Mouse (Mus musculus) ZHBTc4 (cell line): Measurements from ENCODE around the gene Lemd1.

Experiments
- DNase-seq: peaks from one replicate; pipeline ENCODE4 v3.0.0-alpha.2; 2011; ENCODE audit warnings: low read depth, low spot score

The Lemd1 gene

DNA sequence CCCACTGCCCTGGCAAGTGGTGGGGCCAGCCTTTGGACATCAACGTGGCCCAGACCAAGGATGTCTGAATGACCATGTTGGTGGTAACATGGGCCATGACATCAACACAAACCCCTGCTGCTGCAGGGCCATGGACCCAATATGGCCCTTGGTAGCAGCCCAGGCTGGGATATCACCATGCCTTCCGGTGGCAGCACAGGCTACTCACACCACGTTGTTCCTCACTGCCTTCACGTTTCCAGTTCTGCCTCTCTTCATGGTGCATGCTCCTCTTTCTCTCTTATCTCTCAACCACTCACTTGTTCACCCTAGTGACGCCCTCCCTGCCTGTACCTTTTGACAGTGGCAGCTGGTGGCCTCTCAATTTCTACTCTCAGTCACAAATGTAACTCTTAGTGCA, 53.8 kb downstream of the Lemd1 start:
- DNase-seq = no peak

DNA sequence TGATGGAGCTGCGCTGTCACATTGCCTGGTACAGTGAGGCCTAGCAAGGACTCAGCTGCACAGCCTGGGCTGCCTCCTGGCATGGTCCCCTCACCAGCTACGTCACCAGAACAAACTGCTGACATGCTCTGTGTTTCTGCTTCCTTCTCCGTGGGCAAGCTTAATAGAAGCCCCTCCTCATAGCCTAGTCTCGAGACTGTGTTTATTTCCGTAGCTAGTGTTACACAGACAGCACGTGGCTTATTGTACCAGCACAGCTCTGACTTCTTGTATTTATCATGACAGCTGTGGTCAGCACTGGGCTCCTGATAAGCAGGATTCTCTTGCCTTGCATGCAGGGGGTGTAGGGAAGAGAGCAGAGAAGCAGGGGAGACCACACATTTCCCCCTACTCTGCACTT, 54.9 kb downstream of the Lemd1 start:
- DNase-seq = no peak

GRCm38 (mm10) chr1:132246641-132247040, 55.4 kb downstream of the Lemd1 start:
- no peak for DNase-seq

GRCm38 (mm10) chr1:132254467-132254866, 63.2 kb downstream of the Lemd1 start:
- peak; percentile 66 for DNase-seq

- no peak for DNase-seq
Observed at GRCm38 (mm10) chr1:132260331-132260730, 69.1 kb downstream of the Lemd1 start.

DNA sequence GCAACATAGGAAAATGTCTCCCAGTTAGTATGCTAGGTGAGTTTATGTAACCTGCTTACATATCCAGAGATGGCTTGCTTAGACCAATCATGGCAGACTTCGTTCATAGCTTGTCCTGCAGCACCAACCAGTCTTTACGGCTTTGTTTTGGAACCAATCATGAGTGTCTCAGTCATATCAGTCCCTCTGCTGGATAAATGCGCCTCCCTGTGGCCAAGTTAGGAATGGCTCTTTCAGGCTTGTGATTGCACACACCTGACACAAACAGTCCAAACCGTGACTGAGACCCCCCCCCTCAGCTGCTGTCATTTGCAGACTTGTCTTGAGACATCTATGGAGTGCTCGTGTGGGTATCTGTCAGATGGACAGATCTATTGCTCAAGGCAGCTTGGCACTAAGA, 69.8 kb downstream of the Lemd1 start:
- peak; percentile 92 for DNase-seq

GRCm38 (mm10) chr1:132263618-132264017, 72.4 kb downstream of the Lemd1 start:
- peak; percentile 49 for DNase-seq

GRCm38 (mm10) chr1:132264577-132264976, 73.3 kb downstream of the Lemd1 start:
- peak; percentile 83 for DNase-seq

DNA sequence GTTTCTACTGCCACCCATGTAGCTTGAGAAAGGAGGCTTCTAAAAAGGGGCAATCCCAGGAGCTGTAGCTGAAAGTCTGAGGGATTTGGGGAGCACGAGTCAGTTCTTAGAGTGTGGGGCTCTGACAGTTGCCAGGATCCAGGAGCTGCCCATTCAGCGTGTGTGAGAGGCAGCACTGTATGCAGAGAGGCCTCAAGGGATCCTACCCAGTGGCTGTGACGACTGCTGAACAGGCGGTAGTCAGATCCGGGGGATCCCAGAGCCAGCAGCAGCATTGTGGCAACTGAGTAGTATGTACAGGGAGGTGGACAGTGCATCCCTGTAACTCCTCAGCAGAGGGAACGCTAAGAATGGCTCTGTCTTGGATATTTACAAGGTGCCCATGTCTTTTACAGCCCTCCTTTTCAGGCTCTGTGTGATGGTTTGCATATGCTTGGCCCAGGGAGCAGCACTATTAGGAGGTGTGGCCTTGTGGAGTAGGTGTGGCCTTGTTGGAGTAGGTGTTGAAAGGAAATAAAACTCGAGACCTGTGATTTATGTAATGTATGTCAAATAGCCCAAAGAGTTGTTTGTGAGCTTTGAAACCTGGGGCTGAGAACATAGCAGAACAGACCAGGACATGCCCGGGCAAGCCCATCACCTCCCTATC, 74.1 kb downstream of the Lemd1 start:
- peak; percentile 88 for DNase-seq

- peak; percentile 55 for DNase-seq
Observed at GRCm38 (mm10) chr1:132265936-132266335, 74.7 kb downstream of the Lemd1 start.

GRCm38 (mm10) chr1:132266791-132267557, 75.7 kb downstream of the Lemd1 start:
- peak; percentile 63 for DNase-seq

DNA sequence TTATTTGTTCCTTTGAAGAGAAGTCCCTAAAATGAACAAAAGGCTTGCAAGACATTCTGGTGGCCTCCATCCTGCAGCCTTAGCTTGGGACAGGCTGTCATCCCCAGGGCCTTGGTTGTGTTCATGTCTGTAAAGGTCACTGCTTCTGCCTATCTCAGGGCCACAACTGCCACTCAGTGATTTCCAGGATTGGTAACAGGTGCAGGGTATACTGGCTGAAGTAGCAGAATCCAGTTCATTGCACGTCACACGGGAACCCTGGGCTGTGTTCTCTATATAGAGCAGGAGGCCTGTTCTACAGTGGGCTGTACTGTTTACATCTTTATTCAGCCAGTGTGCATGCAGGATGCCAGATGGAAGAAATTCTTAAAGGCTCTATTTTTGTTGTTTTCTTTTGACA, 76.7 kb downstream of the Lemd1 start:
- no peak for DNase-seq

- no peak for DNase-seq
Observed at GRCm38 (mm10) chr1:132268418-132269060, 77.3 kb downstream of the Lemd1 start.

DNA sequence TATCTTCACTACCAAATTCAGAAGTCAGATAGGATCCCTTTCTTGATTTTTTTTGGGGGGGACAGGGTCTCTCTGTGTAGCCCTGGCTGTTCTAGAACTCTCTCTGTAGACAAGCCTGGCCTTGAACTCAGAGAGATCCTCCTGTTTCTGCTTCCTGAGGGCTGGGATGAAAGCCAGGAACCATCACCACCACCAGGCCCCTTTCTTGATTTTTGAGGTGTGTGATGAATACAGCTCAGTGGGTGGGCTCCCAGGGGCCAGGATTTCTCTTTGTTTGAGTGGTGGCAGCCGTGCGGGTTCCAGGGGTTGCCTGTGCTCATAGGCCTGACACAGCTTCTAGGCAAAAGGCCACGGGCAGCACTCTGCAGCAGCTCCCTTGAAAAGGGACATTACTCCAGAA, 80.0 kb downstream of the Lemd1 start:
- peak; percentile 48 for DNase-seq

DNA sequence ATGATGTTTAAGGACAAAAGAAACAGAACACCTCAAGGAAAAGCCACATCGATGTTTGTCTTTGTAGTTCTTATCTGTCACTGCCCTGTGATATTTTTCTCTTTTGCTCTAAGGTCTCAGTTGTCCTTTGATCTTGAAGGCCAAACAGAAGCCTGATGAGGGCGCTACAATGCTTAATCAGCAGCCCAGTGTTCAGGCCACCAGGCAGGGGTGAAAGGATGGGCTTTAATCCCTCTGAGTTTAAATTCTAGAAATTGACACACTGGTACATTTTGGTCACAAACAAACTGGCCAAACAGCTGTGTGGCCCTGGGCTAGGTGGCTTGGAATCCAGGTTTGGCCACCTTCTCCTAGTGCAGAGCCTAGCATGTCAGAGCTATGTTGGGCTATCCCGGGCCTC, 85.5 kb downstream of the Lemd1 start:
- no peak for DNase-seq

GRCm38 (mm10) chr1:132277124-132277523, 85.9 kb downstream of the Lemd1 start:
- no peak for DNase-seq

DNA sequence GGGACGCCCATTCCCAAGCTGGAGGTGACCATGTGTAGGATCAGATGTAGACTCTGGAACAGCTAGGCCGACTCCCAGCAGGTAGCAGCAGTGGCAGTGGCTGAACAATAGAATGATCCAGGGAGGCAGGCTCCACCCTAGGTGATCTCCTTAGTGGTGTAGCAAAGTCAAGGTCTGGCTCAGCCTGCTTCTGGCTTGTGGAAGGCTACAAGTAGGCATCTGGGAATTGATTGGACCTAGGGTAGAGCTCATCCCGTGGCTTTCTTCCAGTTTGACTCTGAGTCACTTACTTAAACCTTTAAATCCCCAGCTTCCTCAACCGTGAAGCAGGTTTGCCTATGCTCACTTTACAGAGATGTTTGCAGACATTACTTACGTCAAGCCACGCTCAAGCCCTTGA, 89.4 kb downstream of the Lemd1 start:
- peak; percentile 82 for DNase-seq

GRCm38 (mm10) chr1:132281523-132282176, 90.4 kb downstream of the Lemd1 start:
- DNase-seq = peak; percentile 86

GRCm38 (mm10) chr1:132282177-132282536, 90.9 kb downstream of the Lemd1 start:
- no peak for DNase-seq

DNA sequence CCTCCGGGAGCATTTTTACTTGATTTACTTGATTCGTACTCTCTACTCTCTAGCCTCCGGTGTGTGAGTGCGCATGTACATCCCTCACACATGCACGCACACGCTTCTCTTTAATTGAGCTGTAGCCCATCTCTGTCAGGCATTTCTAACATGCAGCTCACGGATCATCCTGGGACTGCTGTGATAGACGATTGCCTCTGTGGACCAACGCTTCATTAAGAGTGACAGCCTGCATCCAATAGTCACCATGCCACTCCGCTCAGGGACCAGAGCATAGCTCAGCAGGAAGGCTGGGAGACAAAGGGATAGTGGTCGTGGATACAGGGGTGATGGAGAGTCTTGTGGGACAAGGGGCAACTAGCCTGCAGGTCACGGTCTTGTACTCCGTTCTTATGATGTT, 91.8 kb downstream of the Lemd1 start:
- DNase-seq = no peak

DNA sequence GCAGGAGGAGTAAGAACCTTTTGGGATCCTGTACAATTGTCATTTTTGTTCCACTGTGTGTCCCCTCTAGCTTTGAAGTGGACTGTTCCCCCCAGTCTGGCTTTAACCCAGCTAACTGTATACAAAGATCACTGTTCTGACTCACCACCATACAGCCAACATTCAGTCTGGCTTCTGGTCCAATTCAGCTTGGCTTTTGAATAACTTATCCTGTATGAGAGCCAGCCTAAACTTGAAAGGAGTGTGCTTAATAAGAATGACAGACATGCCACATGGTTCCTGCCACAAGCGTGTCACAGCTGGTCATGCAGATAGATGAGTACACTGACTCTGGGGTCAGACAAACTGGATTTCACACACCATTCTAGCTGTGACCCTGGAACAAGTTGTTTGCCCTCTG, 95.5 kb downstream of the Lemd1 start:
- no peak for DNase-seq

- DNase-seq = no peak
Observed at GRCm38 (mm10) chr1:132287445-132287844, 96.2 kb downstream of the Lemd1 start.
